Mouse (Mus musculus) embryonic facial prominence, embryonic 15.5 days (tissue): ENCODE data around the gene Klhl29. TPM values are rescaled to one million over a fixed set of nuclear protein-coding genes. Genes with fewer than 3 reads are reported as not detected.

Experiments used
- ATAC-seq: fragments of 200-750 bp; cut with Nextera tagmentation; 2 replicates; pipeline ENCODE4 v1.8.0; 2017; ENCODE audit warnings: low read depth, moderate TSS enrichment; ENCODE audit not compliant: insufficient number of reproducible peaks, low FRiP score, low TSS enrichment
- H3K27ac ChIP-seq: fragments of 300-500 bp; sonication (generic); replicated peaks from 2 replicates; pipeline ENCODE4 v1.5.1; 2015; ENCODE audit warnings: mild to moderate bottlenecking, inconsistent platforms
- H3K27me3 ChIP-seq: fragments of 300-500 bp; sonication (generic); 2 replicates; pipeline ENCODE4 v1.6.1; 2015; ENCODE audit warnings: inconsistent platforms
- H3K36me3 ChIP-seq: fragments of 300-500 bp; sonication (generic); 2 replicates; pipeline ENCODE4 v1.6.1; 2015; ENCODE audit warnings: mild to moderate bottlenecking, inconsistent platforms
- H3K4me1 ChIP-seq: fragments of 300-500 bp; sonication (generic); 2 replicates; pipeline ENCODE4 v1.6.1; 2015; ENCODE audit warnings: inconsistent platforms
- H3K4me2 ChIP-seq: fragments of 300-500 bp; sonication (generic); replicated peaks from 2 replicates; pipeline ENCODE4 v1.6.1; 2015; ENCODE audit warnings: mild to moderate bottlenecking, inconsistent platforms
- H3K4me3 ChIP-seq: fragments of 300-500 bp; sonication (generic); replicated peaks from 2 replicates; pipeline ENCODE4 v1.5.1; 2015; ENCODE audit warnings: mild to moderate bottlenecking, inconsistent platforms
- H3K9ac ChIP-seq: fragments of 300-500 bp; sonication (generic); 2 replicates; pipeline ENCODE4 v1.6.1; 2015; ENCODE audit warnings: inconsistent platforms
- H3K9me3 ChIP-seq: fragments of 300-500 bp; sonication (generic); replicated peaks from 2 replicates; pipeline ENCODE4 v1.6.1; 2016; ENCODE audit warnings: inconsistent platforms
- WGBS: fragments of 180-500 bp; shearing (Covaris S2); methylation state at CpG from one replicate; pipeline ENCODE4 v1.1.7; 2015; 5-methylcytosine and 5-hydroxymethylcytosine counted together
- polyA plus RNA-seq: library from polyadenylated mRNA; unstranded; fragments of >200 nt; fragmentation: Nextera tagmentation; extraction: Ambion mirVana; gene quantifications from 2 replicates; pipeline ENCODE4 v1.2.1, GENCODE M21; 2015

Gene Klhl29
- polyA plus RNA-seq, result 1.5 and 2.0 TPM in 2 replicates

GRCm38 (mm10) chr12:5375616-5376461, at the start of gene Klhl29:
TSS of gene Klhl29 (minus strand) at chr12:5375682.
- ATAC-seq, result peak; percentile 90
- Histone ChIP-seq H3K4me3 (peak within 1 kb of the TSS; percentile 72), H3K9ac (peak within 1 kb of the TSS; percentile 53), H3K27me3 (peaks cover 3% of the 10 kb centered on the region; the same call in 1 of the 2 replicates), H3K27ac (peak within 1 kb of the TSS; percentile 72), H3K4me1 (peaks cover 11% of the 10 kb centered on the region), H3K9me3 (no peaks in the 10 kb centered on the region), H3K36me3 (no peaks in the 10 kb centered on the region), H3K4me2 (peak within 1 kb of the TSS; percentile 98)
- WGBS, result 1% methylated on average over 58 of the region's 66 CpGs

GRCm38 (mm10) chr12:5425276-5425675, 49.8 kb upstream of the Klhl29 start:
- Histone ChIP-seq H3K4me3 (no peak overlapping the region), H3K27me3 (no peaks in the 10 kb centered on the region), H3K27ac (no peak overlapping the region), H3K4me1 (0 out of 2 replicates have a peak, but pooled peaks cover 5% of the 10 kb centered on the region), H3K36me3 (no peaks in the 10 kb centered on the region), H3K9me3 (no peaks in the 10 kb centered on the region), H3K9ac (no peak overlapping the region), H3K4me2 (no peak overlapping the region)
- no peak for ATAC-seq
- WGBS, result 46% methylated on average over 4 of the region's 4 CpGs

DNA sequence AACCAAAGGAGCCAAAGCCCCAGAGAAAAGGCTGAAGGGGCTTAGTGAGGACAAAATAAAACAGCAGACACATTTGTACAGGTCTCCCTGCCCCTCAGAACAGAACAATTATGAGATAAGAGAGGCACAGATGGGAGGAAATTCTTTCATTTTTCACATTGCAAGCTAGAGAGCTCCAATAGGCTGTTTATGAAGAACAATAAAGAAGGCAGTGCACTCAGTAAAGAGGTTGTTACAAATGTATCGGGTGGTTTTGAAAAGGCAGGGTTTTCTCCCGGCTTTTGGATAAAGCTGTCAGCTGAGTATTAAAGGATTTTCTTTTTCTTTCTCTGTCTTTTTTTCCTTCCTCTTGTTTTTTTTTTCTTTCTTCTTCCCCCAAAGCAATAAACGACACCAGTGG, 40.3 kb upstream of the Klhl29 start:
- no peak overlapping the region for H3K4me3 ChIP-seq
- no peaks in the 10 kb centered on the region for H3K27me3 ChIP-seq
- no peak for ATAC-seq
- H3K9ac ChIP-seq, result no peak overlapping the region
- no peak overlapping the region for H3K27ac ChIP-seq
- 31% methylated on average over 3 of the region's 3 CpGs for WGBS
- H3K9me3 ChIP-seq, result no peaks in the 10 kb centered on the region
- H3K4me2 ChIP-seq, result no peak overlapping the region
- H3K36me3 ChIP-seq, result no peaks in the 10 kb centered on the region
- peaks cover 7% of the 10 kb centered on the region for H3K4me1 ChIP-seq

DNA sequence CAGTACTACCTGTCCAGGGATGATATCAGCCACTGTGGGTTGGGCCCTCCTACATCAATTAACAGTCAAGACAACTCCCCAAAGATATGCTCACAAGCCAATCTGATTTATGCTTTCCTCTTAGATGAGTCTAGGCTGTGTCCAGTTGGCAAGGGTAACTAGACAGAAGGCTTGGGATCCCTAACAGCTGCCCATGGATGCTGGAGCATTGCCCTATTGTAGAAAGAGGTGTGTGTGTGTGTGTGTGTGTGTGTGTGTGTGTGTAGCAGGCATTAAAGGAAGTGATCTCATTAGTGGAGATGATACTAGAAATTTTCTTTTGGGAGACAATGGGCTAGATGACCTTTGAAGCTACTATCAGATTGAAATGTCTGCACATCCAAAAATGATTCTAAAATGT, 38.5 kb upstream of the Klhl29 start:
- H3K27ac ChIP-seq, result no peak overlapping the region

GRCm38 (mm10) chr12:5411761-5412537, 36.5 kb upstream of the Klhl29 start:
- Histone ChIP-seq H3K4me3 (no peak overlapping the region), H3K27me3 (no peaks in the 10 kb centered on the region), H3K36me3 (no peaks in the 10 kb centered on the region), H3K4me2 (no peak overlapping the region), H3K27ac (no peak overlapping the region), H3K4me1 (peaks cover 17% of the 10 kb centered on the region), H3K9me3 (no peaks in the 10 kb centered on the region), H3K9ac (no peak overlapping the region)
- ATAC-seq, result no peak
- 67% methylated on average over 13 of the region's 13 CpGs for WGBS

More for the DNA sequence above, 38.5 kb upstream of the Klhl29 start:
- Histone ChIP-seq H3K27me3 (no peaks in the 10 kb centered on the region), H3K4me2 (no peak overlapping the region), H3K4me1 (peaks cover 17% of the 10 kb centered on the region), H3K36me3 (no peaks in the 10 kb centered on the region), H3K9me3 (no peaks in the 10 kb centered on the region), H3K9ac (no peak overlapping the region), H3K4me3 (no peak overlapping the region)
- no peak for ATAC-seq

DNA sequence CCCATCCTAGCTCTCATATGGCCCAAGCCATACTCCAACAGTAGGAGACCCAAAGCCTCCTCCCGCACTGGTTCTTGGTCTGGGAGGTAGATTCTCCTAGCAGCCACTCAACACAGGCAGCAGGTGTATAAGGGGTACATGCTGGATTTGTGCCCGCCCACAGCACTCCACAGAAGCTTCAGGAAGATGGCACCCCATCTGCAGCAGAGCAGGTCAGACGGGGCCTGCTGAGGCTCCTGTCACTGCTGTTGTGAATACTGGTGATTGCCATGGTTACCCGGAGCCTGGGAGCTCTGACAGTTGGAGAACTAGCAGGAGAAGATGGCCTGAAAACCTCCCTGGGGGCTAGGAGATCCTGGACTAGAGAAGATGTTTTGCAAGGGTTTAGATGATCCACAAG, 35.9 kb upstream of the Klhl29 start:
- H3K9me3 ChIP-seq, result no peaks in the 10 kb centered on the region
- H3K4me2 ChIP-seq, result no peak overlapping the region
- no peaks in the 10 kb centered on the region for H3K36me3 ChIP-seq
- H3K4me1 ChIP-seq, result peaks cover 13% of the 10 kb centered on the region
- H3K27me3 ChIP-seq, result no peaks in the 10 kb centered on the region
- no peak overlapping the region for H3K27ac ChIP-seq
- H3K9ac ChIP-seq, result no peak overlapping the region
- no peak for ATAC-seq
- 84% methylated on average over 4 of the region's 4 CpGs for WGBS
- no peak overlapping the region for H3K4me3 ChIP-seq

DNA sequence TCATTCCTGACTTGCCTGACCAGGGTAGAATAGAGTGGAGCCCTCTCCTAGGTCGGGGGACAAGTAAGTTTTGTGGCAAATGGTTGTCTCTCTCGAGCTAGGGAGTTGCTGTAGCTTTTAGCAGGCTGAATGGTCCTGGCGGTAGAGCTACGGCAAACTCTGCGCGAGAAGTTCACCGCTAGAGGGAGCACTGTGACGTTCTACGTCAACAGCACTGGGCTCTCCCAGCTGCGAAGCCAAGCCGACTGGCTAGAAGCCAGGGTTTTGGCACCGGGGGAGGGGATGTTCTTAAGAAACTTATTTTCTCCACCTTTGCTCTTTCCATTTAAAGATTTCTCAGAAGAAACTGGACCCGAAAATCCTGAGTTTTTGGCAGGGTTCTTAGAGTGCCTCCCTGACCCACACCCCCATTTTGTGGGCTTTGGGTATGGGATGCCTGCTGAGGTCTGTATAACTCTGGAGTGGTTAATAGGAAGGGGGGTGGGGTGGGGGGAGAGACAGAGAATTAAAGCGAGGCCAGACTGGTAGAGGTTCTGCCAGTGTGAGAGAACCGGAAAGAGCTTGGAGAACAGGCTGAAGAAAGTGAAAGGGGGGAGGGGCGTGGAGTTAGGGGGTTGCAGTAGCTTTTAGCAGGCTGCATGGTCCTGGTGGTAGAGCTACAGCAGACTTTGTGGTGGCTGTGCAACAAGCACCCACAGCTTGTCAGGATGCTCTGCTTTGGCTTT, 35.1 kb upstream of the Klhl29 start:
- H3K27ac ChIP-seq, result no peak overlapping the region
- H3K9ac ChIP-seq, result no peak overlapping the region
- H3K9me3 ChIP-seq, result no peaks in the 10 kb centered on the region
- ATAC-seq, result peak; percentile 85
- peak overlapping the region; percentile 20 for H3K4me3 ChIP-seq
- H3K27me3 ChIP-seq, result no peaks in the 10 kb centered on the region
- WGBS, result 5% methylated on average over 16 of the region's 16 CpGs
- peak overlapping the region; percentile 44 for H3K4me2 ChIP-seq
- H3K4me1 ChIP-seq, result peaks cover 12% of the 10 kb centered on the region
- no peaks in the 10 kb centered on the region for H3K36me3 ChIP-seq

- Histone ChIP-seq H3K36me3 (no peaks in the 10 kb centered on the region), H3K4me3 (no peak overlapping the region), H3K27me3 (no peaks in the 10 kb centered on the region), H3K27ac (no peak overlapping the region), H3K9ac (no peak overlapping the region), H3K9me3 (no peaks in the 10 kb centered on the region), H3K4me1 (peaks cover 12% of the 10 kb centered on the region), H3K4me2 (no peak overlapping the region)
- 86% methylated on average over 8 of the region's 8 CpGs for WGBS
- ATAC-seq, result no peak
Observed at GRCm38 (mm10) chr12:5407175-5407574, 31.7 kb upstream of the Klhl29 start.

- no peak for ATAC-seq
- H3K27me3 ChIP-seq, result no peaks in the 10 kb centered on the region
- H3K9me3 ChIP-seq, result no peaks in the 10 kb centered on the region
- H3K4me1 ChIP-seq, result no peaks in the 10 kb centered on the region
- no peak overlapping the region for H3K9ac ChIP-seq
- H3K27ac ChIP-seq, result no peak overlapping the region
- H3K36me3 ChIP-seq, result no peaks in the 10 kb centered on the region
- H3K4me3 ChIP-seq, result no peak overlapping the region
- 60% methylated on average over 5 of the region's 5 CpGs for WGBS
- H3K4me2 ChIP-seq, result no peak overlapping the region
Observed at GRCm38 (mm10) chr12:5397423-5397822, 21.9 kb upstream of the Klhl29 start.

DNA sequence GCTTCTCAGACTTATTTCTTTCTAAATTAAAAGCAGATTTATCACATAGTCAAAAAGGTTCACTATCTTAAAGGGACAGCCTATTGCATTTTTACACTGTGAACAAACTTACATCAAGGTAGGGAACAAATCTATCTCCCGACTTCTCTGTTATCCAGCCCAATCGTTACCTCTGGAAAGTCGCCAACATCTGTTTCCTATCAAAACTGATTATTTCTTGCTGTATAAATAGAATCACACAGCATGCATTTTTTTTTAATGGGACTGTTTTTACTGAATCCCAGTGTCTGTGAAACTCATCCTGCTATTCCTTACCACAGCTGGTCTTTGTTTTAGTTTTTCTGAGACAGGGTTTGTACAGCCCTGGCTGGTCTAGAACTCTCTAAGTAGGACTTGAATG, 19.7 kb upstream of the Klhl29 start:
- Histone ChIP-seq H3K27ac (no peak overlapping the region), H3K9ac (no peak overlapping the region), H3K4me3 (no peak overlapping the region), H3K4me1 (no peaks in the 10 kb centered on the region), H3K4me2 (no peak overlapping the region), H3K36me3 (no peaks in the 10 kb centered on the region), H3K9me3 (no peaks in the 10 kb centered on the region), H3K27me3 (no peaks in the 10 kb centered on the region)
- 21% methylated on average over 3 of the region's 3 CpGs for WGBS
- no peak for ATAC-seq

- ATAC-seq, result no peak
- H3K36me3 ChIP-seq, result no peaks in the 10 kb centered on the region
- H3K9ac ChIP-seq, result no peak overlapping the region
- no peaks in the 10 kb centered on the region for H3K9me3 ChIP-seq
- H3K4me1 ChIP-seq, result no peaks in the 10 kb centered on the region
- H3K27ac ChIP-seq, result no peak overlapping the region
- WGBS, result 65% methylated on average over 1 of the region's 1 CpGs
- no peaks in the 10 kb centered on the region for H3K27me3 ChIP-seq
- no peak overlapping the region for H3K4me3 ChIP-seq
- H3K4me2 ChIP-seq, result no peak overlapping the region
Observed at GRCm38 (mm10) chr12:5387112-5387511, 11.6 kb upstream of the Klhl29 start.
